Mouse (Mus musculus) neural tube, embryonic 10.5 days (tissue): ENCODE data around the gene S100a10.
A peak's percentile ranks its signal among the peaks of the same experiment; 100 is the strongest.

Source experiments
- DNase-seq: peaks from one replicate; pipeline ENCODE4 v3.0.0-alpha.2; 2017; ENCODE audit warnings: low spot score; ENCODE audit errors: extremely low spot score

S100a10 gene

DNA sequence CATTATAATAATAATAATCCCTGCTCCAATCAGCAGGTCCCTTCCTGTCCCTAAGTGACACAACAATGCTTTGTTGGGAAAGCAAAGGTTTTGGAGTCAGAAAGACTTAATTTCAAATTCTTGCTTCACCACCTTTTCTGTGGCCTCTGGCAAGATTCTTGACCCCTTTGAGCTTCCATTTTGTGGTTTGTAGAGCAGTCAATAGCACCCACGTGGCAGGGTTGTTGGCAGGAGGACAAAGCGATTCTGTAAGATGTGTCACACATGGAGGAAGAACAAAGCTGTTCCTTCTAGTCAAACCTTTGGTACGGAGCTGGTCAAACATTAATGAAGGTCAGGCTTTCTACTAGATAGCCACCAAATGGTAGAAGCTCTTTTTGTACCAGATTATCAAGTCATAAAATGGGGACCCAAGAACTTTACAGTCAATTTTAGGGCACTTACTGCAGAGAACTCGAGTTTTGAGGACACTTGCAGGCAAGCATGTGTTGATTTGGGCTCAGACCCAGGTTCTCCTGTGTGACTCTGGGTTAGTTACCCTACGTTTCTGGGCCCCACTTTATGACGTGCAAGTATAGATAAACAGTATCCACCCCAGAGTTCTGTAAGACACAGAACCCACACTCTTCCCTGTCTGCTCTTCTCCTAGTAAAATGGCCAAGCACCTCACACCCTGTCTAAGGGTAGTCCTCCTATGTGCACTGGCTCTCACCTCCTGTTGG, 24.6 kb downstream of the S100a10 start:
- DNase-seq = no peak

DNA sequence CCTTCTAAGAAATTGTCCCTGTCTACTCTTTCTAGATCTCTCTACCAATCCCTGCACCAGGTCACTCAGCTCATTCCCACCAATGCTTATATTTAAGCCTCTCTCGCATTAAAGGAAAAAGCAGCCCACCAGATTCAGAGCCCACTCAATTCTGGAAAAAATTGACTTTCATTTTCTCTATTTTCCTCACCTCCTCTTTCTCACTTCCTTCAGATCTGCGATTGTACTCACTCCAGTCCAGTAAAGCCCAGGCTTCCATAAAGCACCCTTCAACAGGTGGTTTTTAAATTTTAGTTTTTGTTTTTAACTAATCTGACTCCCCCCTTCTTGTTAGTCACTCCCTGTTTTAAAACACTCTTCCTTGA, 25.1 kb downstream of the S100a10 start:
- no peak for DNase-seq

DNA sequence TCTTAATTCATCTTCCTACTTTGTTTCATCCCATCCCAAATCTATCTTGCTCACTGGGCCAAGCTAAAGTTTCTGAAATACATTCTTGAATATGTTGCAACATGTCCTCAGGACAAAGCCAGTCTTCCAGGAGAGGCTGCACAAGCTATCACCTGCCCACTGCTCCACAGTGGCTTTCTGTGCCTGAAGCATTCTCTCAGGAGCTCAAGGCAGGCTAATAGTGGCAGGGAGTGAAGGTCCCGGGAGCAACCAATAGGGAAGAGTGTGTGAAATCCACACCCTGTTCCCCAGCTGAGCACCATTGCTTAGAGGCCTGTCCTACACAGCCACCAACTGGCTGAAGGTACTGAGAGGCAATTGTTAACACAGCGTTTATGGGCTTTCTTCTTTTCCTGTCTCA, 26.1 kb downstream of the S100a10 start:
- no peak for DNase-seq

DNA sequence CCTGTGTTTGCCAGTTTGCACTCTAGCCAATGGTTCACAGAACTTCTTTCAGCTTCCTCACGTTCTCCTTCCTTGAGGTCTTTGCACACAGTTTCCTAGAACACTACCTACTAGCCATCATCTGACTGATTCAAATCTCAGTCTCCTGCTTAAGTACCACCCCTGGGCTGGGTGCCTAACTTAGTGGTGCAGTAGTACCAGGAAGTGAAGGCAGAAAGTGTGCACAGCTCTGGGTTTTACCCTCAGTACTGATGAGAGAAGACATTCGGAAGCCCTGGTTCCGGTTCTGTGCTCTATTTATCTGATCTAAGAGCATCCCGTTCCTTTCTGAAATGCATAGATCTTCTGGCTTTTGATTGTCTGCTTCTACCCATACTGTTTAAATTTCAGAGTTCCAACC, 26.8 kb downstream of the S100a10 start:
- no peak for DNase-seq

DNA sequence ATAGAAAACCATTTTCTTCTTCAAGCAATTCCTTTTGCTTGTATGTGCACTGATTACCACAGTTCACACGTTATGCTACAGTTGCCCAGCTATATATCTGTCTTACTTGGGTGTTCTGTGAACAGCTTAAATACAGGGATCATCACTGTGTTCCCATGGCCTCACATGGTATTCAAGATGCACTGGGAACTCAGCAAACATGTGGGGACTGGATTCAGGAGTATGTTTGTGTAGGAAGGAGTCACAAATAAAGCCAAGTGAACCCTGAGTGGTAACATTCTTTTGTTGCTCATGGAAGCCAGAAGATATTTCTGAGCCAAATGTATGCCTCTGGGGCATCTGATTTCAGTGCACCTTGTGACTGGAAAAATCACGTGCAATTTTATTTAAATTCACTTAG, 28.2 kb downstream of the S100a10 start:
- no peak for DNase-seq

DNA sequence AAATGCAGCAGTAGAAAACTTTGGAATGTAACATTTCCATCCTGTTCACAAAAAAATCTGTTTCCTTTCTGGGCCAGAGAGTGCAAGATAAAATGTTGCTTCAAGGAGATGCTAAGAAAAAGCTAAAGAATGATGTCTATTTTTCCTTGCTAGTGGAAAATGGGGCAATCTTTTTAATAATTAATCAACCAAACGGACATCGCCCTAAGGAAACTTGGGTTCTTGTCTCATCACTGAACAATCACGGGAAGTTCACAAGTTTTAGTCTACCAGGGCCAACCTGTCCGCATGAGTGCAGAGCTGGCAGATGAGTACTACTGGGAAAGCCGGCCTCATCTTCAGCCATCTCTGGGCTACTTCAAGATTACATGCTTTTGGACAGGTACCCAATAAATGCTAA, 34.7 kb downstream of the S100a10 start:
- DNase-seq = no peak

DNA sequence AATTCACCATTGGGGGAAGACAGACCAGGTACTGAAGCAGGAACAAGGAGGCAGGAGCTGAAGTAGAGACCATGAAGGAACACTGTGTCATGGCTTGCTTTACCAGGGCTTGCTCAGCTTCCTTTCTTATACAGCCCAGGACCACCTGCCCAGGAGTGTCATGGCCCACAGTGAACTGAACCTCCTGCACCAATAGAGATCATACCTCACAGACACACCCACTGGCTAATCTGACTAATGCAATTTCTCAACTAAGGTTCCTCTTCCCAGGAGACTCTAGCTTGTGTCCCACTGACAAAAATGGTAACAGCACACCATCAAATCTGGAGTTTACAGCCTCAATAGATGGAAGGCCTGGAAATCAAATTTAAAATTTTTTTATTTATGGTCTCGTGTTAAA, 35.4 kb downstream of the S100a10 start:
- no peak for DNase-seq

DNA sequence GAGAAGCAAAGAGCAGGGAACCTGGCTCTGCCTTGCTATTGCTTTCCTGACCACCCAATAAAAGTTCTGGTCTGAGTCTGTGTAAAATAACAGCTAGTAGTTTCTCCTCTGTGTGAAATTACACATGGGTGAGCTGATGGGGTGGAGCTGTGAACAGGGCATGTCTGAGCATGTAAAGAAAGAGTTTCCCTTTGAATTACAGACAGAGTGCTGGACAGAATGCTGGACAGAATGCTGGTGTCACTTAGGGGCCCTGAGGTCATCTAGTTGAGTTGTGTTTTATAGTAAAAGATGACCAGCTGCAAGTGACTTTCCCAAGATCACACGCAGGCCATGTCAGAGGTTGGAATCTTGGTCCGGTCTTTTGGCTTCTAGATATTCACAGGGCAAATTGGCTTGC, 37.2 kb downstream of the S100a10 start:
- DNase-seq = no peak

DNA sequence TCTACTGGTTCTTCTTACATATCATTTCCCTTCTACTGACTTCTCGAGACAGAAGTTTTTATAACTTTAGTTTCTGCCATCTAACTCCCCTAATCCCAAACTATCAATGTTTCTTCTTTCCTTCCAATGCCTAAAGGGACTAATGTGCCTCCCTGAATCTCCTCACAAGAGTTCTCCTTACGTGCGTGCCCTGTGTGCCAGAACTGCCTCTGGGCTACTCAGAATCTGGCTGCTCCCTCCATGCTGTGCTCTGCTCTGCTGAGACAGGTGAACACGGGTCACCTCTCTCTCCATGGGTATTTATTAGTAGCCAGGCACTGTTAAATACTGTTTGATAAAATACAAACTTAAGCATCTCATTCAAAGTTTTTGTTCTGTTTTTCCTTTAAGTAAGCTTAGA, 38.1 kb downstream of the S100a10 start:
- DNase-seq = no peak

DNA sequence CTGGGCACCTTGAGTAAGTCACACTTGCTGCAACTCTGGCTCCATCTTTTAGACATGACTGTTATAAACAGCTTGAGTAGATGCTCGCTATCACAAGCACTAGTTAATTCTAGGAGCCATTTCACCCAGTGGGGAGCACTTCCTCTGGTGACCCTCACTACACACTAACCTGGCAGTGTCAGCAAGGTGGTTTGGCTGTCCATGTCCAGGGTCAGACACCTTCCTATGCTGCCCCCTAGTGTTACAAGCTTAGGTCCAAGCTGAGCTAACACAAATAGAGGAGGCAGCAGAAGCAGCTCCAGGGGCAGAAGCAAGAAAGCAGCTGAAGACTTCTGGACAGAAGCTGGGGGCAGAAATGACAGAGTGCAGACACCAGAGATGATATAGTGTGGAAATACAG, 38.6 kb downstream of the S100a10 start:
- peak; percentile 17 for DNase-seq

DNA sequence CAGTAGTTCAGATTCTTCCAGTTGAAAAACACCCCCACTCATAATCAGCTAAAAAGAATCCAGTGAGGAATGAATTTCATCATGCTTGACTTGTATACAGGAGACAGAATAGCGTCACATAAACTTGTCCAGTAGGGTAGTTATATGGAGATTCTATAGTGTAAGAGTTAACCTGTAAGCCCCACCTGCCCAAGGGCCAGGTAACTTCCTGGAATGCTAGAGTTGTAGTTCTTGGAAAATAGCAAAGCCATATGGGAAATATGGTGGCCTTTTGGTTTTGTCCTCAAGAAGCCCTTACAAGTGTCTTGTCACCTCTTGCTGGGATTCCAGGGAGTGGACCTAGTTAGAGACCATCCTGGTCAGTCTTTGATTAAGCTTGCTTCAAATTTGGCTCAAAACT, 41.8 kb downstream of the S100a10 start:
- DNase-seq = no peak

DNA sequence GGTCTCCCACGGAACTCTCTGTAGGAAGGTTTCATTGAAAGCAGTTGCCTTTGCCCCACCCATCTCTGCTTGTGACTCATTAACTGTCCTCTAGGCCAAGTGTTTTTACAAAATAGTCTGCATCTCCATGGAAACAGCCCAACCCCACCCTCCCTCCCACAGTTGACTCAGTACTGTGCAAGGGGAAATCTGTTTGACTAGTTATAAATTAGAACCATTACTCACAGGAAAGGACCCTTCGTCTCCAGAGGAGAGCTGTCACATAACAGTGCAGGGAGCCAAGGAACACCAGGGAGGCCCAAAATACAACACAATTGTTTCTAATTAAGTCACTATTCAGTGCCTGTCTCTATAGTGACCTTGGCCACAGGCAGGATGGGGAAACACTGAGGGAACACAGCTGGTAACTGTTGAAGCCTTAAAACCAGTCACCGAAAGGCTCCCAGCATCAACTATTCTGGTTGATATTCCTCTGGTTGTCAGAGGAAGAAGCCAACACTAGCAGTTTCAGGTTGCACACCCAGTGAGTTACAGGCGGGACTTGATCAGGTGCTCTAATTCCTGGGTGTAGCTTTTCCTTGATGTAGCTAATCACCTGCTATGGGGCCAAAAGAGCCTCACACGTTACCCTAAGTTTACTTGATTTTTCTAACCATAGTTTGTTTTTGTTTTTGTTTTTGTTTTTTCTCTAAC, 42.5 kb downstream of the S100a10 start:
- DNase-seq = peak; percentile 36

DNA sequence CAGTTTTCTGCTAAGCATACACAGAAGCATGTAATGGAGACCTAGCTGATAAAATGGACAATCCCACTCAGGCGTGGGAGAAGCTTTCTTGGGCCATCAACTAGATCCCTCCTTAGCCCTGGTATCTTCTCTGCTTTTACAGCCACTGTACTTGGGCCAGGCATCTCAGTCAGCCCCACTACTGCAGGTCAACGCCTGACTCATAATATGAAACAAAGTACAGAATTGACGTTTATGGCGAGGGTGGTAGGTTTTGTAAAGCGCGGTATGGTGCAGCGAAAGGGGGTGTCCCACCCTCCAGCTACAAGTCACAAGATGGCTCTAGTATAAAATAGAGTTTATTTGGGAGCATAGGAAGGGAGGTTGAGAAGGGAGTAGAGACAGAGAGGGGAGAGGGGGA, 43.1 kb downstream of the S100a10 start:
- DNase-seq = no peak

DNA sequence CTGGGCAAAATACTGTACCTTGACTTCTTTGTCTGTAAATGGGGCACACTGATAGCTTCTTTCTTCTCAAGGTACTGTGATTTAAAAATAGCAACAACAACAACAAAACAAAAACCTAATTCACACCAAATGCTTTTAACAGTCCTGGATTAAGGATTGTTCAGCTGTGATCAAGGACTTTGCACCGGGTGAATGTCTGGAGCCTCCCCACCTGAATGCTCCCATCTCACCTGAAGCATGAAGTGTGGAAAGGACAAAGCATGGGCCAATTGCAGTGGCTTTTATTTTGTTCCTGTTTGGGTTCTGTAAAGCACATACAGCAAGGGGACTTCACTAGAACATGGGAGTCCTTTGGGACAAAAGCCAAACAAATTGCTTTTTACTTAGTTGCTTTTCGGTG, 45.3 kb downstream of the S100a10 start:
- no peak for DNase-seq

DNA sequence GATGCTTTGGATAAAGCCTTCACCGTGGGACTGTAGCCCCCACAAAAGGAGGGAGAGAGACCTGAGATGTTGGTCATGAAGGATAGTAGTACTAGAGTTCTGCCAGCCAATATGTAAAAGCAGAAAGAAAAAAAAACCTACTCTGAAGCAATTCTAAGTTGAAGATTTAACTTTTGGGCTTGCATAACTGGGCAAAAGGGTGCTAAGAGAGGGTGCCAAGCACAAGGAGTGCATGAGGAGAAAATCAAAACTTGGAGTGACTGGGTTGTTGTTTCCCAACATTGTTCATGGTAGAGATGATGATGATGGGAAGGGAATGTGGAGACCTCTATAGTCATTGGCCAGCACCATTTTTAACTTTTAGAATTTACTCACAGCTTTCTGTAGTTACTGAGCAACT, 47.0 kb downstream of the S100a10 start:
- no peak for DNase-seq

DNA sequence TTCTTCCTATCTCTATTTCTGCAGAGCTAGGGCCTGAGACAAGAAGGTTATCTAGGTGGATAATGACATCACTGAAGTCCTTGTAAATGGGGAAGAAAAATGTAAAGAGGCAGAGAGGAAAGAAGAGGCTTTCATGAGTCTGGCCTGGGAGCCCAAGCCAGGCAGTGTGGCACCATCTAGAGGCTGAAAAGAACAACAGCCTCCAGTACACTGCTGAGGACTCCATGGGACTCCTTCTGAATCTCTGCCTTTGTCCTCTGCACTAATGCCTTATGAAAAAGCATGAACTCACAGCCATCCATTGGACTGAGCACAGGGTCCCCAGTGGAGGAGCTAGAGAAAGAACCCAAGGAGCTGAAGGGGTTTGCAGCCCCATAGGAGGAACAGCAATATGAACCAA, 54.1 kb downstream of the S100a10 start:
- DNase-seq = peak; percentile 19
